ENCODE assay signal across 31 mouse cellular contexts in the genomic region with DNA sequence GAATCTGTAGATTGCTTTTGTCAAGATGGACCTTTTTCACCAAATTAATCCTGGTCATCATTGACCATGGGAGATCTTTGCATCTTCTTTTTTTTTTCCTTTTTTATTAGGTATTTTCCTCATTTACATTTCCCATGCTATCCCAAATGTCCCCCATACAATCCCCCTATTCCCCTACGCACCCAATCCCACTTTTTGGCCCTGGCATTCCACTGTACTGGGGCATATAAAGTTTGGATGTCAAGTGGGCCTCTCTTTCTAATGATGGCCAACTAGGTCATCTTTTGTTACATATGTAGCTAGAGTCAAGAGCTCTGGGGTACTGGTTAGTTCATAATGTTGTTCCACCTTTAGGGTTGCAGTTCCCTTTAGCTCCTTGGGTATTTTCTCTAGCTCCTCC. TPM values are rescaled to one million over a fixed set of nuclear protein-coding genes. Genes with fewer than 3 reads are reported as not detected.
"Had no signal": no experiment of that assay in that cellular context is flagged by ENCODE, and none has a peak within 500 bp of the region (broad histone marks: within the 10 kb centered on the region; RNA-seq: fewer than 3 reads in every experiment).

No protein-coding gene starts in this region.

RNA-seq across cellular contexts. Expression of a gene that starts 10.0 kb away (rescaled TPM):
- polyA plus RNA-seq: limb, embryonic 10.5 days; limb, embryonic 11.5 days; limb, embryonic 12.5 days; limb, embryonic 13.5 days; limb, embryonic 14.5 days; limb, embryonic 15.5 days; liver, adult 2 months; liver, embryonic 11.5 days; liver, embryonic 12.5 days; liver, embryonic 13.5 days; liver, embryonic 14.5 days; liver, embryonic 15.5 days; liver, embryonic 16.5 days; liver, postnatal 0 days; lung, adult 2 months; lung, embryonic 14.5 days; lung, embryonic 15.5 days; lung, embryonic 16.5 days; lung, postnatal 0 days; macrophage; midbrain, embryonic 10.5 days; midbrain, embryonic 11.5 days; midbrain, embryonic 12.5 days; midbrain, embryonic 13.5 days; midbrain, embryonic 14.5 days; midbrain, embryonic 15.5 days; midbrain, embryonic 16.5 days; myocyte; neural tube, embryonic 11.5 days; neural tube, embryonic 12.5 days had no signal

RNA-seq across cellular contexts. Expression of a gene that starts 44.0 kb away (rescaled TPM):
- polyA plus RNA-seq: limb, embryonic 10.5 days; limb, embryonic 11.5 days; limb, embryonic 12.5 days; limb, embryonic 13.5 days; limb, embryonic 14.5 days; limb, embryonic 15.5 days; liver, adult 2 months; liver, embryonic 11.5 days; liver, embryonic 12.5 days; liver, embryonic 13.5 days; liver, embryonic 14.5 days; liver, embryonic 15.5 days; liver, embryonic 16.5 days; liver, postnatal 0 days; lung, adult 2 months; lung, embryonic 14.5 days; lung, embryonic 15.5 days; lung, embryonic 16.5 days; lung, postnatal 0 days; macrophage; midbrain, embryonic 10.5 days; midbrain, embryonic 11.5 days; midbrain, embryonic 12.5 days; midbrain, embryonic 13.5 days; midbrain, embryonic 14.5 days; midbrain, embryonic 15.5 days; midbrain, embryonic 16.5 days; midbrain, postnatal 0 days; myocyte; neural tube, embryonic 11.5 days; neural tube, embryonic 12.5 days had no signal
